Comparison of ENCODE assay signal across 16 mouse cellular contexts in the genomic region with DNA sequence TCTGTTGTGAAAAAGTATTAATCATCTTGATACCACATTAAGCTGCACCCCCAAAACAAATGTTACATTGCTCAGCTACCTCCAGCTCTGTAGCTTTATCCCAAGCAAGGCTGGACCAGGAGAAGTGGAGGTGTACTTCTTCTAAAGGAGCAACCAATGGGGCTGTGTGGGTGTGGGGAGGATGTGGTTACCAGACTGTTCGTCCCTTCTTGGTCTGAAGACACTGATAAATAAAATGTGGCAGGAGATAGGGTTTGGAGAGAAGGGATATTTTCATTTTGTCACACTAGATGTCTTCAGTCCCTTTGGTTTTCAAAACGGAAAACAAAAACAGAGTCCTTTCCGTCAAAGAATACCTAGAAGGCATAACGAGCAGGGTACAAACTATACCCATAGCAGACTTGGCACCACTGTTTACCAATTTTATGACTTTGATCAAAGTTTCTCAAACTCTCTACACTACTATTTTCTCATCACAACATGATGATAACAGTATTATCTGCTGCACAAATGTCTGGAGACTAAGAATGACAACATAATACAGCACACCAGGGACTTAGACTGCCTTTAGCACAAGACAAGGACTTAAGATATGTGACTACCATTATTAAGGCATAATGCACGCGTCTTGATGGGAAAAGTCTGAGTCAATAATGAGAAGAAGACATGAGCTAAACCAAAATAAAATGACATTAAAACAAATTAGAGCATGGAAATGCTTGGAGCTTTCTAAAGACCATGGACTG.
"Had no signal": no experiment of that assay in that cellular context is flagged by ENCODE, and none has a peak within 500 bp of the region (broad histone marks: within the 10 kb centered on the region; RNA-seq: fewer than 3 reads in every experiment).

No protein-coding gene starts in this region.

- H3K4me1 ChIP-seq: intestine, embryonic 15.5 days; limb, embryonic 13.5 days; midbrain, embryonic 15.5 days; neural tube, embryonic 12.5 days; stomach, embryonic 15.5 days had no signal

- ATAC-seq: intestine, embryonic 15.5 days; lung, postnatal 0 days; midbrain, embryonic 15.5 days had no signal

- H3K36me3 ChIP-seq: intestine, embryonic 15.5 days; limb, embryonic 13.5 days; midbrain, embryonic 15.5 days; neural tube, embryonic 12.5 days; stomach, embryonic 15.5 days had no signal

- H3K9me3 ChIP-seq: intestine, embryonic 15.5 days; limb, embryonic 13.5 days; midbrain, embryonic 15.5 days; neural tube, embryonic 12.5 days; stomach, embryonic 15.5 days had no signal

- DNase-seq: kidney, postnatal 36 days; layer of hippocampus, adult 9-11 months; left cerebral cortex, postnatal 4 days; lung, adult 18-20 months; lung, postnatal 36 days; retina, postnatal 1 day; right cerebral cortex, postnatal 4 days; spleen, adult 18-20 months had no signal

- H3K9ac ChIP-seq: intestine, embryonic 15.5 days; limb, embryonic 13.5 days; midbrain, embryonic 15.5 days; neural tube, embryonic 12.5 days; stomach, embryonic 15.5 days had no signal

- H3K27me3 ChIP-seq: intestine, embryonic 15.5 days; limb, embryonic 13.5 days; midbrain, embryonic 15.5 days; neural tube, embryonic 12.5 days; stomach, embryonic 15.5 days had no signal

- H3K4me3 ChIP-seq: intestine, embryonic 15.5 days; limb, embryonic 13.5 days; midbrain, embryonic 15.5 days; neural tube, embryonic 12.5 days; stomach, embryonic 15.5 days had no signal

- H3K4me2 ChIP-seq: intestine, embryonic 15.5 days; limb, embryonic 13.5 days; midbrain, embryonic 11.5 days; midbrain, embryonic 15.5 days; neural tube, embryonic 12.5 days; stomach, embryonic 15.5 days had no signal

- H3K27ac ChIP-seq: intestine, embryonic 15.5 days; kidney, postnatal 0 days; limb, embryonic 13.5 days; midbrain, embryonic 15.5 days; neural tube, embryonic 12.5 days; stomach, embryonic 15.5 days had no signal
